Mouse (Mus musculus): ENCODE results near the gene Arhgap35. TPM values are rescaled to one million over a fixed set of nuclear protein-coding genes. Genes with fewer than 3 reads are reported as not detected.
A peak's percentile ranks its signal among the peaks of the same experiment; 100 is the strongest.

Arhgap35 gene
- total RNA-seq, 2 experiments from 2014 or later, result 134 to 138 TPM

DNA sequence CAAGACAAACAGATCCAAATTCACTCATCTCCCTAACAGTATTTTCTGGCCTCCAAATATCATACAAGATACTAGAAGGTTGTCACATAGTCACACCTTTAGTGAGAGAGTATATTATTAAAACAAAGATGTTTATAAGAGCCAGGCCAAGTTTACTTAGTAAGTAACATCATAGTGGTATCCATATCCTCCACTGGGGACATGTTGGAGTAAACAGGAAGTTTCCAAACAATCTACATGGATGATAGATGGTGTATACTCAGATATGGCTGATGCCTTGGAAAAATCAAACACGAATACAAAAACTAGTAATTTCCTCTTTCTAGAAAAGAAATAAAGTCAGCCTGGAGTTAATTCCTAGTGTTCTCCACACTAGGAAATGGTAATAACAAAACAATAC, 65.5 kb downstream of the Arhgap35 start:
- intact Hi-C loops (cut with DNase I), result no loop called here
- no peak for DNase-seq (ENCODE audit: low spot score in 2 of 2)

DNA sequence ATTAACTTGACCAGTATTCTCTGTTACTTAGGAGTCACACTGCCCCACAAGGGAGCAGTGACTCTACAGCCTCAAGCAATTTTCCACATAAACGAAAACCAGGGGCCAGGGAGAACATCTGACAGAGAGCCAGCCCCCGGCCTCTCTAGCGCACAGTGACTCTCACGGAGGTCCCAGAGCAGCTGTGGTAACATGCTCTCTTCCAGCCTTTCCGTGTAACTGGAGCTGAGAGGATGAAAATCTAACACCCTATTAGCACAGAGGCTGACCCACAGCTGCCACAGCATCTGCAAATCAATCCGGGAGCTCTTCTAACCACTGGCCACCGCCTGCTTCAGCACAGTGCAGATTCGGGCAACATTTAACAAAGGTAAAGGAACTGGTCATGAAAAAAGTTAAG, 70.0 kb downstream of the Arhgap35 start:
- no peak for DNase-seq (ENCODE audit: low spot score in 2 of 2)
- intact Hi-C loops (cut with DNase I), result no loop called here

DNA sequence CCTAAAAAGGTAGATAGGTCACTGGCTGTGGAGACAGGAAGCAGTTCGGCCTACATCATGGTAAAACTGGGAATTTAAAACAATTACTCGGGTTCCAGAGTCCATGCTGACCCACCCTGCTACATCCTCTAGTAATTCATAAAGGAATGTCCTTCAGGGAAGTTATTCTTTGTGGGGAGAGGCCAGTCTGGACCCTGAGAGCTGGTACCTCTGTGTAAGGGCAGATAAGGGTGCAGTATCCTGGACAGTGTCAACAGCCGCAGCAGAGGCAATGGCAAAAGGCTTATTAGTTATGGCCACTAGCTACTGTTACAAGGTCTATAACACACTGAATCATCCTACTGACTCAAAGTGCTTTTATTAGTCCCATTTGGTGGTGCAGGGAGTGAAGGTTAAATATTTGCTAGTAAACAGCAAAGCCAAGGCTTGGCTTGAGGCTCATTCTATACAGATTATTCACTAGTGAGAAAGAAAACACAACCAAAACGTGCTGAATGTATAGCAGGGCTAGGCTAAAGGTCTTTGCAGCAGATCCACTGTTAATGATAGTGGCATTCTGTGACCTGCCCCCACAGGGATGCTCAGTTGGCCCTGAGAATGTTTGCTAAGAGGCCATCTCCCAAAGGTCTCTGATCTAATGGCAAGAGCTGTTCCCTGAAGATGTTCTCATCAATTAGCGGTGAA, 77.4 kb downstream of the Arhgap35 start:
- DNase-seq (ENCODE audit: low spot score in 2 of 2), result no peak
- intact Hi-C loops (cut with DNase I), result no loop called here

DNA sequence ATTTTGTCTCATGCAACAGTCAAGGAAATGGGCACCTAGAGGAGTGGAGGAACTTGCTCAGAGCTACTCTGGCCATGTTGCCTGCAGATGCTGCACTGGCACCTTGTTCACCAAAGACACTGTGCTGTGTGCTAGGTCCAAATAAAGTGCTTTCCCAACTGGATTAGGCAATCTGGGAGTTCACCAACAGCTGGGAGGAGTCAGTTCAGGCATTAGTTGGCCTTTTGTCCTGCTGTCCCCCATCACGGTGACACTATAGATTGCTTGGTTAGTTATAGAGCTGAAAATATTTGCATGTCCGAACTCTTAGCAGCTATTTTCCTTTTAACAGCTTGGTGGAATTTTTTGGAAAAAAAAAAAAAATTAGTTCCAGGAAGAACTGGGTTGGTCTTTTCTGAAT, 88.8 kb downstream of the Arhgap35 start:
- intact Hi-C loops (cut with DNase I), result no loop called here
- DNase-seq (ENCODE audit: low spot score in 2 of 2), result no peak

DNA sequence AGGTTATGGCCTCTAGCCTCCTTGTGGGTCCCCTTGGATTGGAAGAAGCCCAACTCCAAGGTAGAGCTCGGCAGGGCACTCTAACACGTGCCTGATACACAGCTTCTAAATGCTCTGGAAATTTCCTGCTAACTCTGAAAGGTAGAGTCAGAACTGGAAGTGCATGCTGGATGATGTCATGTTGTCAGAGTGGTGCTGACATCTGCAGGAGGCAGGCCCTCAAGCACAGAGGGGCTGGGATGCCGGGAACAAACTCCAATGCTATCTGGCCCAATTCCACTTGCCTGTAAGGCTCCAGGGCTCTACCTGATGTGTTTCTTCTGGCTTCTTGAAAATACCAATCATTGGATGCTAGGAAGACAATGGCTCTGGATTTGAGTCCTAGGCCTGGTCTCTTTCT, 89.3 kb downstream of the Arhgap35 start:
- no peak for DNase-seq (ENCODE audit: low spot score in 2 of 2)
- intact Hi-C loops (cut with DNase I), result no loop called here

DNA sequence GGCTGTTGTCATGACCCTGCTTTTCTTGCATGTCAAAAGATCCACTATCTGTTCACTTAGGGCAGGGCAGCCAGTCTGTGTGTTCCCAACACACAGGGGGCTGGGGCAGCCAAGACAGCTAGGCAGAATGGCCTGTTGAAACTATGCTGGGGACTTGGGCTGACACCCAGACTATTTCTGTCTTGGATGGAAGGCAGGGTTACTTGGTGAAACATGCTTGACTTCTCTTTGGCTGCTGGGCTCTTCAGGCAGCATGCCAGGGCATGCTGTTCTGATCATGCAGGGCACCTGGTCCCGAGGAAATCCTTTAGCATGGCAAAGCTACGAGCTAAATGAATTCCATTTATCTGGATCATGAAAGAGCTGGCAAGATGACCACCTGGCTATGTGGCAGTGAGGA, 90.5 kb downstream of the Arhgap35 start:
- no peak for DNase-seq (ENCODE audit: low spot score in 2 of 2)
- intact Hi-C loops (cut with DNase I), result no loop called here

DNA sequence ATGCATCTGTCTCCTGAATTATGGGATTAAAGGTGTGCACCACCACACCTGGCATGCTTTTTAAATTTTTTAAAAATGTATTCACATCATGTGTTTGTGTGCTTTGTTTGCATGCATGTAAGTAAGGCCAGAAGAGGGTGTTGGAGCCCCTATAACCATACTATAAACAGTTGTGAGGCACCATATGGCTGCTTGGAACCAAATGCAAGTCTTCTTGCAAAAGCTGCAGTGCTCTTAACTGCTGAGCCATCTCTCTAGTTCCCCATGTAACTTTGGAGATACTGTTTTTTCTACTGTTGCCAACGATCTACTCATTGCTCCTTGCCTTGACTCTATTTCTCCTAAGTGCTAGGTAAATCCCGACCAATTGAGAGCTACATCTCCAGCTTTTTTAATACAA, 95.5 kb downstream of the Arhgap35 start:
- intact Hi-C loops (cut with DNase I), result no loop called here
- no peak for DNase-seq (ENCODE audit: low spot score in 2 of 2)

DNA sequence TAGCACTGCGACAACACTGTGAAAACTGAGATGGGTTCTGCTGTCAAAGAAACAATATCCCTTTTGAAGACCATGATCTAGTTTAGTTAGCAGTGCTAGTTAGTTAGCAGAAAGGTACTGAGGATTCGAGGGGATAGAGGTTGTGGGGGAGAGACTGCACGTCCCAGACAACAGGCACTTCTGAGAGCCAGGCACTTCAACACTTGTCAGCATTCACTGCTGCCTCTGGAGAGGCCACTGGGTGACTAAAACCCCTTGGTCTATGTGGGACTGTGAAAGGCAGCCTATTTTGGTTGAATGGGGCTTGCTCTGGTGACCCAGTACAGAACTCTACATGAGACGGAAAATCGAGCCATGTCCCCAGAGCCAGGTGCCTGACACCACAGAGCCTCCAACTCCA, 97.6 kb downstream of the Arhgap35 start:
- DNase-seq (ENCODE audit: low spot score in 2 of 2), result no peak
- intact Hi-C loops (cut with DNase I), result no loop called here

DNA sequence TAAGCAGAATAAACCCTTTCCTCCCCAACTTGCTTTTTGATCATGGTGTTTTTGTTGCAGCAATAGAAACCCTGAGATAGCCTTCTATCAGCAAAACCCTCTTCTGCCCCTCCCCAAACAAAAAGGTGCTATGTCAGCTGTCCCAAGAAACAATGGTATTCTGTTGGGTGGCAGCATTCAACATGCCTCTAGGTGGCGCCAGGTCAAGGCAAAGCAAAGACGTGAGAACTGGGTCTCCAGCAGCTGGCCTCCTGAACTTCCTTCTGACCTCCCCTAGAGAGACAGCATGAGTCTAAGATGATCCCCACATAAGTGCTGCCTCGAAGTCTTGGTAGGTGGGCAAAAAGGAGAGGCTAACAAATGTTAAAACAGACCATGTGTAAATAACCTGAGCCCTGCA, 107.5 kb downstream of the Arhgap35 start:
- DNase-seq (ENCODE audit: low spot score in 2 of 2), result no peak
- intact Hi-C loops (cut with DNase I), result loop anchor here (5.0 kb wide), 1 partner anchor 110 kb away; no protein-coding TSS in a partner anchor

DNA sequence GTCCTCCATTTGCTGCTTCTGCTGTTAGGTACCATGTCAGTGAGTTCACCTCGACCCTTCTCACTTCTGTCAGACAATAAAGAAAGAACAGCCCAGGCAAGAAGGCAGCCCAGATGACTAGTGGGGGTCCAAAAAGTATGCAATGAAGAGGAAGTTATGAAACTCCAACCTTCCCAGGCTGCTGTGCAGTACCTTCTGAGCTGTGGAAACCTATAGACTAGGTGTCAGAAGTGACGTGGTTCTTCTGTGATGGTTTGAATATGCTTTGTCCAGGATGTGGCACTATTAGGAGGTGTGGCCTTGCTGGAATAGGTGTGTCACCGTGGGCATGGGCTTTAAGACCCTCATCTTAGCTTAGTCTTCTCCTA, 109.6 kb downstream of the Arhgap35 start:
- intact Hi-C loops (cut with DNase I), result loop anchor here (5.0 kb wide), 1 partner anchor 112 kb away; no protein-coding TSS in a partner anchor

DNA sequence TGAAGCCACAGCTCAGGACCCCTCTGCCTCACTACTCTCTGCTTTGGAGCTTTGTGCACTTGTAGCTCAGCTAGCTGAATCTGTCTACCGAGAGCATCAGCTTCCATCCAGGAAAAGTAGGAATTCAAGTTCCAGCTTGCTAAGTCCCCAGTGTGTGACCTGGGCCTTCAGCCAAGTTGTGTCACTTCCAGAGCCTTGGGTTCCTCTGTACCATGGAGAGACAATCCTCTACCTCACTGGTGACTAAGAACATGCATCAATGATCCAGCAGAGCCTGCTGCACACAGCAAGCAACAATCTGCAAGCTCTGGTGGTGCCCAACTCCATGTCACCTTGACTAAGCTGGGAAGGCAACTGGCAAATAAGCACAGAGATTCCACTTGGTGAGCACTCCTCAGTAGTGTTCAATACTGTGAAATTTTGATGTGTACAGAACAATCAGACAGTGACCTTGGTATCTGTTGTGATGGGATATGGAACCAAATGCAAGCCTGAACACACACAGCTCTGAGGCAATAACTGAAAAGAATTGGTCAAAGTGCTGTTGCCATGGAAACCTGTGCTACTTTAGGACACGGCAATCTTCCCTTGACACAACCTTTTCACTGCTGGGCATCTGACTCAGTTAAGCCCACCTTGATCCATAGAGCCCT, 110.1 kb downstream of the Arhgap35 start:
- no peak for DNase-seq (ENCODE audit: low spot score in 2 of 2)
- intact Hi-C loops (cut with DNase I), result loop anchor here (5.0 kb wide), 1 partner anchor 113 kb away; no protein-coding TSS in a partner anchor

More for the DNA sequence above, 109.6 kb downstream of the Arhgap35 start:
- no peak for DNase-seq (ENCODE audit: low spot score in 2 of 2)

DNA sequence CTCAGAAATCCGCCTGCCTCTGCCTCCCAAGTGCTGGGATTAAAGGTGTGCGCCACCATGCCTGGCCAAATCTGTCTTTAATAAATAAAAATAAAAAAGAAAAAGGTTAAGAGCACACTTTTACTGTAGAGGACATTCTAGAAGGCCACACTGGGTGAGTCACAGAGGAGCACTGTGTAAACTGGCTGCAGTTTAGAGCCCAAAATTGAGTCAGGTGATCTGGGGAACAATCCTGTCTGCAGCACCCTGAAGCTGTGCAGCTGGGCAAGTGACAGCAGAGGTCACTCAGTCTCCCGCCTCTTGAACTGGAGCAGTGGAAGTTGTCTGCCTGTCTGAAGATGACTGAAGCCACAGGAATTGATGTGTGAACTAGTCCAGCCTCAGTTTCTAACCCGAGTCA, 113.2 kb downstream of the Arhgap35 start:
- intact Hi-C loops (cut with DNase I), result no loop called here
- no peak for DNase-seq (ENCODE audit: low spot score in 2 of 2)

DNA sequence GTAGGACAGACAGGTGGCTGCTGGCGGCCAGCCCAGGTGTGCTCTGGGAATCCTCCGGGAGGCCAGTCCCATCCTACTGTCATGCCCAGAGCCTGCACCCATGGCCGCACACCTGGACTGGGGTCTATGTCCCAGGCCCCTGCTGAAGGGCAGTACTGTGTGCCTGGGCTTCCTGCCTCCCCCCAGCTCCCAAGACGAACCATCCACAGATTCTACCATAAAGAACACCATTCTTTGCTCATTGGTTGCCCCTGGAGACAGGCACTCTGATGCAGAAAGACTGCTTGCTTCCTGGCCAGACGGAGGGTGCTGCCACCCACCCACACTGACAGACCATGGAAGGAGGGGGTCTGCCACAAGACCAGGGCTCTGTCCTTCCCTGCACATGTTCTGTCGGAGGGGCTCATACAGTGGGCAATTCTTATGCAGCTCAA, 115.1 kb downstream of the Arhgap35 start:
- no peak for DNase-seq (ENCODE audit: low spot score in 2 of 2)
- intact Hi-C loops (cut with DNase I), result no loop called here

DNA sequence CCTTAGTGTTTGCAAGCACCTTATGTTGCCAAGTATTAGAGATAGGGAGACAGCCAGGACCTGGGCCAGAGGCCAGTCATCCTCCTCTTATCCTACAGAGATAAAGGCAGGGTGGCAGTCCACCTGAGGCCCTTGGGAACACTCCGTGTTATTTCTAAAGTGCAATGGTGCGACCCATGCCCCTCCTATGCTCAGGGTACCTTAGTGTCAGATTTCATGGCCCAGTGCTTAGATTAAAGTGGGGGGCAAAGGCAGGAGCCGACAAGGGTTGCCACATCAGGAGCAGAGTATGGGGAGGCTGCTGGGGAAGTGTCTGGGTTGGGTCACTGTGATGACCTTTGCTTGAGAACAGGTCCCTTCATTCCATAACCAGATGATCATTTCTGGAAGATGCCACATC, 118.5 kb downstream of the Arhgap35 start:
- intact Hi-C loops (cut with DNase I), result no loop called here
- no peak for DNase-seq (ENCODE audit: low spot score in 2 of 2)

DNA sequence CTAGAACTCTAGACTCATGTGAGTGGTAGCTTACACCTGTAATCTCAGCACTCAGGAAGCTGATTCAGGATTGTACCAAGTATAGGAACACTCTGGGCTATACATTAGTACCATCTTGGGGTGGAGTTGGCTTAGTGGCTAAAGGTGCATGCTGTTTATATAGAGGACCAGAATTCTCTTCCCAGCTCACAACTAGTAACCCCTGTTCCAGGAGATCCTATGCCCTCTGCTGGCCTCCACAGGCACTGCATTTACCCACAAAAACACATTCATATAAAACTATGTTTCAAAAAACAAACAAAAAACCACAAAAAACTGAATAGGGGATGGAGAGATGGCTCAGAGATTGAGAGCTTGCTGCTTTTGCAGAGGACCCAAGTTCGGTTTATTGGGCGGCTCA, 121.4 kb downstream of the Arhgap35 start:
- no peak for DNase-seq (ENCODE audit: low spot score in 2 of 2)
- intact Hi-C loops (cut with DNase I), result loop anchor here (5.0 kb wide), 1 partner anchor 124 kb away; no protein-coding TSS in a partner anchor

DNA sequence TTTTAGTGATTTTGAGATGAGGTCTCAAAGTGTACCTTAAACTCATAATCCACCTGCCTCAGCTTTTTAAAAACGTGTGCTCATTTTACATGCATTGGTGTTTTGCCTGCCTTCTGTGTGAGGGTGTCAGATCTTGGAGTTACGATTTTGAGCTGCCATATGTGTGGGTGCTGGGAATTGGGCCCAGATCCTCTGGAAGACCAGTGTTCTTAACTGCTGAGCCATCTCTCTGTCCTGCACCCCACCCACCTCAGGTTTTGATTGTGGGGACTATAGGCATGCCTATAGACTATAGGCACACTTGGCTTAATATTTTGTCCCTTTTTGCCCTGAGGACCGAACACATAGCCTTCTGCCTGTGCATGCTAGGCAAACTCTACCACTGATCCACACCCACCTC, 122.6 kb downstream of the Arhgap35 start:
- peak; percentile 44 to 59 for DNase-seq (ENCODE audit: low spot score in 2 of 2)
- intact Hi-C loops (cut with DNase I), result loop anchor here (5.0 kb wide), 1 partner anchor 125 kb away; no protein-coding TSS in a partner anchor

DNA sequence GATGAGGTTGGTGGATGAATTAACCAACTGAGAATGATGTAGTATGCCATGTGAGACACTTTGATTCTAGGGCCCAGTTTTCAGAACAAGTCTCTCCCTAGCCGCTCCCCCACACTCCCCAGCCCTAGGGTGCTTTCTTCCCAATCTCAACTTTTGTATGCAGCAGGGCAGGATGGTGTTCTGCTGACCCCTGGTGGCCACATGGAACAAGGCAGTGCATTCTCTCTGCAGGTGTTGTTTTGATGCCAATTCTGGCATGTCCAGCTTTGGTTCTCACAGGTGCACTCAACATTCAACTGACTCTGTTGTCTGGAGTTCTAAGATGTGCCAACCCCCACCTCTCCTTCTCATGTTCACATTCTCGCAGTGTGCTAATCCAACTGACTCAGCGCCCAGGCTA, 123.0 kb downstream of the Arhgap35 start:
- intact Hi-C loops (cut with DNase I), result loop anchor here (5.0 kb wide), 1 partner anchor 126 kb away; no protein-coding TSS in a partner anchor
- peak; percentile 25 to 60 for DNase-seq (ENCODE audit: low spot score in 2 of 2)

DNA sequence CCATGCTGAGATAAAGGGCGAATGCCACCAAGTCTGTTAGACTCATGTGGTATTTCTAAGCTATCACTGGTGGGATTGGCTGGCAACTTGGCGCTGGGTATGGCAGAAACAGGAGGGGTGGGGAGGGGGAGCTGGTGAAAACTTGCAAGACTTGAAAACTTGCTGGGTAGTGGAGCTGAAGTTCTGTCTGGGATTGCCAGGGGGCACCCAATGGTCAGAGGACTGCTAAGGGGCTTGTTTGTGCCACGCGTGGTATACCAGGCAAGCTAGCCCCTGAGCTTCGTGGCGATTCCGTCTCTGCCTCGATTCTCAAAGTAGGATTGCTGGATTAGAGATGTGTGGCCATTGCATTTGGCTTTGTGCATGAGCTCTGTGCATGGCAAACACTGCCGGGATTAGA, 124.8 kb downstream of the Arhgap35 start:
- DNase-seq (ENCODE audit: low spot score in 2 of 2), result no peak
- intact Hi-C loops (cut with DNase I), result loop anchor here (5.0 kb wide), 1 partner anchor 127 kb away; no protein-coding TSS in a partner anchor

DNA sequence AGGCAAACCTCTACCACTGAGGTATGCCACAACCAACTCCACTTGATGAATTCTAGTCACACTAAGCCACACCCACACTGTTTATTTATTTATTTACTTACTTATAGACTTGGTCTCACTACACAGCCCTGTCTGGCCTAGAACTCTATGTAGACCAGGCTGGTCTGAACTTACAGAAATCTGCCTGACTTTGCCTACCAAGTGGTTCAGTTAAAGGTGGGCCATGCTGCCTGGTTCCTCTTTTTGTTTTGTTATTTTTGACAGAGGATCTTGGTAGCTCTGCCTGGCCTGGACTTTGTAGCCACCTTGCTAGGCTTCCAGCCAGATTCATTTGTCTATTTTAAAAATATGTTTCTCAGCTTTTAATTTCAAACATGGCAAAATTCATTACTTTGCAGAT, 126.0 kb downstream of the Arhgap35 start:
- DNase-seq (ENCODE audit: low spot score in 2 of 2), result no peak
- intact Hi-C loops (cut with DNase I), result no loop called here

DNA sequence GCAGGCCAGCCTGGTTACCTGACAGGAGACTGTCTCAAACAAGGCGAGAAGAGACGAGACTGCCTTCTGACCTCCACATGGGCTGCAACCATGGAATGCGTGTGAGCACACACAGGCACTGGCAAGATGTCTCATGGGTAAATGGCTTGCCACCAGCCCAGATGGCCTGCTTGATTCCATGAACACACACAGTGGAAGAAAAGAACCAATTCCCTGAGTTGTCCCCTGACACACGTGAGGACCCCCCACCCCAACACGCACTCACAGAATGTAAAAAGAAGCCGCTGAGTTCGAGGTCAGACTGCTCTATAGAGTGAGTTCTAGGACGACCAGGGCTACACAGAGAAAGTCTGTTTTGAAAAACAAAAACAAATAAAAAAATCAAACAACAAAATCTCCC, 137.2 kb downstream of the Arhgap35 start, which contains the start of gene Npas1:
TSS of gene Npas1 (minus strand) at position 101 of the 400 bp plus-strand sequence.
- intact Hi-C loops (cut with DNase I), result no loop called here
- DNase-seq (ENCODE audit: low spot score in 2 of 2), result no peak

DNA sequence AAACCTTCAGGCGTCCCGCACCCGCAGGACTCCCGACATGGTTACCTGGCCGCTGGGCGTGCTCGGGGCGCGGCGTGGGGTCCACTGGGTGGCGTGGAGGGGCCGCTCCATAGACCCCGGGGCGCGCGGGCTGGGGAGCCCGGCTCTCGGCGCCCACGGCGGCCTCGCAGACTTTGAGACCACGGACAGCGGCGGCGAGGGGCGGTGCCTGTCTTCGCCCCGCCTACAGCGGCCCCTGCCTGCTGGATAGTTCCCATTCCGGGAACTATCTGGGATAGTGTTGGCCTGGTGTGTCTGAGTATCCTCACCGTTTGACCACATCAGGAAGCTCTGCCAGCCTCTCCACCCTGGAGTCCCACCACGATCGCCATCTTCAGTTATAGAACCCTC, 138.2 kb downstream of the Arhgap35 start:
- intact Hi-C loops (cut with DNase I), result no loop called here
- no peak for DNase-seq (ENCODE audit: low spot score in 2 of 2)
